ENCODE assay signal across 17 mouse cellular contexts in the genomic region with DNA sequence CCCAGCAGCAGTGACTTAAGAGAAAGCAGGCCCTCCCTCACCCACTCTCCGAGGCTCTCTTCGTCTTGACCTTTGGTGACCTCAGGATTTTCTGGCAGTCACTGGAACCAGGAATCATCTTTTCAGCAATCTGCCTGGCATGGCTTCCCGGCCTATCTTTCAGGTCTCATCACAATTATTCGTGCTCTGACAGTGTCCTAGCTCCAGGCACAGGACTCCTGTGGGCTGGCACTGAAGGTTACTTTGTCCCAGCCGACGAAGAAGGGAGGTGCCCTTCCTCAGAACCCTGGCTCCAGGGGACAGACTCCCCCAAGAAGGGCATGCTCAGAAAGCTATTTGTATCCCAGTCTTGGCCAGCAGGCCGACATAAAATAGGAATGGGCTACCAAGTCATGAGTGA. TPM values are rescaled to one million over a fixed set of nuclear protein-coding genes. Genes with fewer than 3 reads are reported as not detected.
DNase-seq lines count a peak whose midpoint lies in the region.
"Had no signal": no experiment of that assay in that cellular context is flagged by ENCODE, and none has a peak within 500 bp of the region (broad histone marks: within the 10 kb centered on the region; RNA-seq: fewer than 3 reads in every experiment).

No protein-coding gene starts in this region.

- intact Hi-C loops in gastrocnemius, postnatal 36 days (cut with DNase I): no loop called here

- peak; percentile 33 to 46 for DNase-seq in cerebellum, postnatal 25 days
- no peak for DNase-seq in cerebellum, postnatal 10 days
- peak; percentile 12 for DNase-seq in gastrocnemius, postnatal 25 days
- DNase-seq in gastrocnemius, postnatal 36 days: no peak
- DNase-seq in embryo, embryonic 9.5 days (ENCODE audit: extremely low spot score): peak; percentile 15
- peak; percentile 42 for DNase-seq in skeletal muscle tissue, adult 2 months (ENCODE audit: low read depth, low spot score)
- DNase-seq in lung, postnatal 4 days: no peak
- no peak for DNase-seq in adrenal gland, postnatal 4 days (ENCODE audit: low spot score in 2 of 2)
- DNase-seq: adrenal gland, postnatal 25 days; heart, postnatal 4 days; kidney, adult 8-10 months; kidney, postnatal 14 days; liver, embryonic 13.5 days; lung, adult 2 months; lung, postnatal 14 days; spleen, adult 18-20 months; thymus, postnatal 36 days had no signal

RNA-seq across cellular contexts. Expression of a gene that starts 4.0 kb away (rescaled TPM):
- total RNA-seq in gastrocnemius, postnatal 25 days (2021): 10 to 100 TPM; 71.7 to 90.2 TPM
- total RNA-seq in gastrocnemius, postnatal 36 days (2021): 10 to 100 TPM; 64.7 to 76.9 TPM
- 1 to 10 TPM; 7.0 to 8.0 TPM for total RNA-seq in adrenal gland, postnatal 4 days (2021)

RNA-seq across cellular contexts. Expression of a gene that starts 57.1 kb away (rescaled TPM):
- 10 to 100 TPM; 60.7 to 61.1 TPM for total RNA-seq in gastrocnemius, postnatal 25 days (2021)
- 10 to 100 TPM; 56.4 to 63.1 TPM for total RNA-seq in gastrocnemius, postnatal 36 days (2021)
- 10 to 100 TPM; 66.2 to 71.2 TPM for total RNA-seq in adrenal gland, postnatal 4 days (2021)

Comparison
In these comparisons a context has a peak if more than half of its experiments do, and no peak if none do; other contexts are left out.
1. DNase-seq: peak in cerebellum, postnatal 25 days (2 of 2), gastrocnemius, postnatal 25 days (single experiment), embryo, embryonic 9.5 days (single experiment) and skeletal muscle tissue, adult 2 months (single experiment); none in cerebellum, postnatal 10 days (0 of 2), gastrocnemius, postnatal 36 days (0 of 2), lung, postnatal 4 days (0 of 2) and adrenal gland, postnatal 4 days (0 of 2).
2. RNA of a gene that starts 4.0 kb away (total RNA-seq): 71.7 to 90.2 TPM in gastrocnemius, postnatal 25 days and 64.7 to 76.9 TPM in gastrocnemius, postnatal 36 days; 7.0 to 8.0 TPM in adrenal gland, postnatal 4 days; every median in the first group is over 4 times any median in the second.